Mouse (Mus musculus): ENCODE data around the gene Speg.

Gene Speg

GRCm38 (mm10) chr1:75460297-75460696 is 85.2 kb downstream of the Speg start:
- DNase-seq (ENCODE audit: low spot score), result no peak

GRCm38 (mm10) chr1:75462636-75463035 is 87.5 kb downstream of the Speg start:
- DNase-seq (ENCODE audit: low spot score), result no peak

GRCm38 (mm10) chr1:75463652-75464204 is 88.6 kb downstream of the Speg start:
- DNase-seq (ENCODE audit: low spot score), result no peak

- DNase-seq (ENCODE audit: low spot score), result peak; percentile 90
These were observed 92.3 kb downstream of the Speg start for GRCm38 (mm10) chr1:75467215-75467927.

GRCm38 (mm10) chr1:75469287-75469825 is 94.3 kb downstream of the Speg start:
- DNase-seq (ENCODE audit: low spot score), result no peak

GRCm38 (mm10) chr1:75476441-75476840 is 101.3 kb downstream of the Speg start:
- DNase-seq (ENCODE audit: low spot score), result no peak

GRCm38 (mm10) chr1:75477264-75477965 is 102.3 kb downstream of the Speg start:
- peak; percentile 92 for DNase-seq (ENCODE audit: low spot score)

GRCm38 (mm10) chr1:75477966-75478290 is 102.8 kb downstream of the Speg start:
- no peak for DNase-seq (ENCODE audit: low spot score)

GRCm38 (mm10) chr1:75478497-75478896 is 103.4 kb downstream of the Speg start:
- DNase-seq (ENCODE audit: low spot score), result no peak

- DNase-seq (ENCODE audit: low spot score), result peak; percentile 98
These were observed 104.0 kb downstream of the Speg start, which contains the start of the genes Chpf and Tmem198 for GRCm38 (mm10) chr1:75478916-75479634. TSS of gene Chpf (minus strand) at chr1:75479307. TSS of gene Tmem198 (plus strand) at chr1:75479532.

- no peak for DNase-seq (ENCODE audit: low spot score)
These were observed 104.5 kb downstream of the Speg start for GRCm38 (mm10) chr1:75479635-75479989.

- no peak for DNase-seq (ENCODE audit: low spot score)
These were observed 104.9 kb downstream of the Speg start for GRCm38 (mm10) chr1:75480036-75480435.

GRCm38 (mm10) chr1:75480735-75481134 is 105.6 kb downstream of the Speg start:
- no peak for DNase-seq (ENCODE audit: low spot score)

All from retina, embryonic 14.5 days (tissue).